In the genomic region with DNA sequence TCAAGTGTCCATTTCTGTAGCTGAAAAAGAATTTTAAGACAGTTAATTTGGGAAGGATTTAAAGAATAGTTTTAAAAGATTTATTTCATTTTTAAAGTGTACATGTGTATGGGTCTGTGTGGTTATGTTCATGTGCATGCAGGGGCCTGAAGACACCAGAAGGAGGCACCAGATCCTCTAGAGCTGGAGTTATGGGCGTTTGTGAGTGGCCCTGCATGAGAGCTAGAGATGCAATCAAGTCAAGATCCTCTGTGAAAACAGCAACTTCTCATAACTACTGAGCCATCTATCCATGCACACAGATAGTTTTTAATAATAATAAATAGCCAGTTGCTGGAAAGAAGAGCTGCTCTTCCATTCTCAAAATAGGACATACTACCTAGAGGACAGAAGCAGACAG, we compare ENCODE assay signal across 29 mouse cellular contexts.
A peak's percentile ranks its signal among the peaks of the same experiment; 100 is the strongest.
DNase-seq lines count a peak whose midpoint lies in the region; ATAC-seq and TF ChIP-seq lines count a peak whose summit lies in the region.
"Had no signal": no experiment of that assay in that cellular context is flagged by ENCODE, and none has a peak within 500 bp of the region (broad histone marks: within the 10 kb centered on the region; RNA-seq: fewer than 3 reads in every experiment).

No protein-coding gene starts in this region.

- ATAC-seq in hindbrain, postnatal 0 days: no peak
- ATAC-seq in hindbrain, embryonic 12.5 days (ENCODE audit: low FRiP score): no peak
- no peak for ATAC-seq in lung, embryonic 14.5 days (ENCODE audit: insufficient read depth)
- ATAC-seq: CD4-positive, CD25-positive, alpha-beta regulatory T cell, adult 4 months; forebrain, embryonic 15.5 days; inflammation-experienced regulatory T-cells, adult 6 months had no signal

- no peak overlapping the region for H3K9ac ChIP-seq in hindbrain, postnatal 0 days (replicated peaks; ENCODE audit: low read length)
- no peak overlapping the region for H3K9ac ChIP-seq in hindbrain, embryonic 12.5 days
- H3K9ac ChIP-seq in lung, embryonic 14.5 days: no peak overlapping the region
- H3K9ac ChIP-seq: embryonic facial prominence, embryonic 13.5 days; forebrain, embryonic 15.5 days; heart, embryonic 15.5 days; hindbrain, embryonic 14.5 days; liver, embryonic 15.5 days; neural tube, embryonic 13.5 days; stomach, embryonic 15.5 days had no signal

- H3K27me3 ChIP-seq in hindbrain, postnatal 0 days (ENCODE audit: insufficient read depth, low read length): no peaks in the 10 kb centered on the region
- no peaks in the 10 kb centered on the region for H3K27me3 ChIP-seq in hindbrain, embryonic 12.5 days
- H3K27me3 ChIP-seq in lung, embryonic 14.5 days (ENCODE audit: insufficient read depth, low read length): no peaks in the 10 kb centered on the region
- H3K27me3 ChIP-seq: embryonic facial prominence, embryonic 13.5 days; forebrain, embryonic 15.5 days; heart, embryonic 15.5 days; liver, embryonic 15.5 days; neural tube, embryonic 13.5 days; stomach, embryonic 15.5 days had no signal

- TF ChIP-seq CTCF in hindbrain, postnatal 0 days (IDR thresholded peaks at IDR 0.05; ENCODE audit: low read depth): peak; percentile 25
- TF ChIP-seq CTCF in lung, embryonic 14.5 days (IDR thresholded peaks at IDR 0.05; ENCODE audit: low read depth): peak; percentile 26; the same call in 1 of the 2 replicates
- TF ChIP-seq CTCF in cortical plate, adult 2 months (IDR thresholded peaks at IDR 0.05; ENCODE audit: extremely low read depth, insufficient read depth, low read length): 0 out of 2 replicates have a peak, but pooled peaks have one; percentile 11

- no peak overlapping the region for H3K27ac ChIP-seq in hindbrain, postnatal 0 days
- no peak overlapping the region for H3K27ac ChIP-seq in hindbrain, embryonic 12.5 days
- no peak overlapping the region for H3K27ac ChIP-seq in lung, embryonic 14.5 days (ENCODE audit: low read depth)
- no peak overlapping the region for H3K27ac ChIP-seq in cortical plate, adult 2 months (ENCODE audit: insufficient read depth, low read length)
- H3K27ac ChIP-seq: embryonic facial prominence, embryonic 13.5 days; forebrain, embryonic 10.5 days; forebrain, embryonic 15.5 days; heart, embryonic 10.5 days; heart, embryonic 15.5 days; hindbrain, embryonic 14.5 days; liver, embryonic 15.5 days; neural tube, embryonic 13.5 days; stomach, embryonic 15.5 days had no signal

- H3K4me3 ChIP-seq in hindbrain, postnatal 0 days (ENCODE audit: low read length): no peak overlapping the region
- no peak overlapping the region for H3K4me3 ChIP-seq in hindbrain, embryonic 12.5 days
- no peak overlapping the region for H3K4me3 ChIP-seq in lung, embryonic 14.5 days (ENCODE audit: low read depth, low read length)
- H3K4me3 ChIP-seq in cortical plate, adult 2 months (ENCODE audit: insufficient read depth, low read length): no peak overlapping the region
- H3K4me3 ChIP-seq: embryonic facial prominence, embryonic 13.5 days; forebrain, embryonic 10.5 days; forebrain, embryonic 15.5 days; heart, embryonic 10.5 days; heart, embryonic 15.5 days; liver, embryonic 15.5 days; neural tube, embryonic 13.5 days; stomach, embryonic 15.5 days had no signal

- 80% methylated on average over 1 of the region's 1 CpGs for WGBS in hindbrain, postnatal 0 days
- WGBS in hindbrain, embryonic 12.5 days: 70% methylated on average over 1 of the region's 1 CpGs
- WGBS in lung, embryonic 14.5 days: 80% methylated on average over 1 of the region's 1 CpGs

- H3K4me1 ChIP-seq in hindbrain, postnatal 0 days (ENCODE audit: insufficient read depth, low read length): no peaks in the 10 kb centered on the region
- no peaks in the 10 kb centered on the region for H3K4me1 ChIP-seq in hindbrain, embryonic 12.5 days
- H3K4me1 ChIP-seq in lung, embryonic 14.5 days (ENCODE audit: insufficient read depth): no peaks in the 10 kb centered on the region
- no peaks in the 10 kb centered on the region for H3K4me1 ChIP-seq in cortical plate, adult 2 months (ENCODE audit: control insufficient read depth, insufficient read depth, low read length)
- H3K4me1 ChIP-seq: forebrain, embryonic 10.5 days; forebrain, embryonic 15.5 days; heart, embryonic 10.5 days; heart, embryonic 15.5 days; liver, embryonic 15.5 days; neural tube, embryonic 13.5 days; stomach, embryonic 15.5 days had no signal

- no peak for DNase-seq in hindbrain, postnatal 0 days (ENCODE audit: low spot score)
- no peak for DNase-seq in lung, embryonic 14.5 days
- DNase-seq in lung, adult 18-20 months: no peak
- DNase-seq in NIH3T3 (ENCODE audit: low read depth): peak; percentile 5
- DNase-seq in testis, postnatal 10 days (ENCODE audit: low spot score): no peak
- DNase-seq: adrenal gland, postnatal 10 days; cerebellum, adult 11-12 months; cerebellum, adult 9-11 months; gastrocnemius, postnatal 10 days; heart, postnatal 4 days; kidney, adult 2 months; kidney, postnatal 10 days; liver; lung, postnatal 14 days; thymus, adult 2 months; thymus, postnatal 36 days had no signal

- no peaks in the 10 kb centered on the region for H3K9me3 ChIP-seq in hindbrain, postnatal 0 days (ENCODE audit: low read length)
- no peaks in the 10 kb centered on the region for H3K9me3 ChIP-seq in hindbrain, embryonic 12.5 days (replicated peaks)
- no peaks in the 10 kb centered on the region for H3K9me3 ChIP-seq in lung, embryonic 14.5 days (ENCODE audit: low read depth, low read length)
- H3K9me3 ChIP-seq: embryonic facial prominence, embryonic 13.5 days; forebrain, embryonic 10.5 days; forebrain, embryonic 15.5 days; heart, embryonic 10.5 days; heart, embryonic 15.5 days; liver, embryonic 15.5 days; neural tube, embryonic 13.5 days; stomach, embryonic 15.5 days had no signal

- H3K4me2 ChIP-seq in hindbrain, postnatal 0 days (ENCODE audit: low read depth, low read length): no peak overlapping the region
- no peak overlapping the region for H3K4me2 ChIP-seq in hindbrain, embryonic 12.5 days (replicated peaks)
- no peak overlapping the region for H3K4me2 ChIP-seq in lung, embryonic 14.5 days
- H3K4me2 ChIP-seq: embryonic facial prominence, embryonic 13.5 days; forebrain, embryonic 15.5 days; heart, embryonic 15.5 days; hindbrain, embryonic 14.5 days; liver, embryonic 15.5 days; neural tube, embryonic 13.5 days; stomach, embryonic 15.5 days had no signal

- no peak for TF ChIP-seq POLR2A in cortical plate, adult 2 months (IDR thresholded peaks at IDR 0.05; ENCODE audit: extremely low read depth, insufficient read depth, low read length)

- H3K36me3 ChIP-seq in hindbrain, postnatal 0 days (ENCODE audit: insufficient read depth, low read length): no peaks in the 10 kb centered on the region
- no peaks in the 10 kb centered on the region for H3K36me3 ChIP-seq in hindbrain, embryonic 12.5 days
- no peaks in the 10 kb centered on the region for H3K36me3 ChIP-seq in lung, embryonic 14.5 days (ENCODE audit: insufficient read depth)
- H3K36me3 ChIP-seq: embryonic facial prominence, embryonic 13.5 days; forebrain, embryonic 10.5 days; forebrain, embryonic 15.5 days; heart, embryonic 10.5 days; heart, embryonic 15.5 days; liver, embryonic 15.5 days; neural tube, embryonic 13.5 days; stomach, embryonic 15.5 days had no signal
